Mouse (Mus musculus) lung, embryonic 16.5 days (tissue): Measurements from ENCODE around the gene Apba1. TPM values are rescaled to one million over a fixed set of nuclear protein-coding genes. Genes with fewer than 3 reads are reported as not detected.
A peak's percentile ranks its signal among the peaks of the same experiment; 100 is the strongest.

Source experiments
- ATAC-seq: fragments of 200-750 bp; cut with Nextera tagmentation; 2 replicates; pipeline ENCODE4 v1.8.0; 2017; ENCODE audit warnings: low read depth, mild to moderate bottlenecking, moderate library complexity
- H3K27ac ChIP-seq: fragments of 300-500 bp; sonication (generic); 2 replicates; pipeline ENCODE4 v1.5.1; 2014; ENCODE audit warnings: mild to moderate bottlenecking, control low read depth, low read length
- H3K27me3 ChIP-seq: fragments of 300-500 bp; sonication (generic); 2 replicates; pipeline ENCODE4 v1.6.1; 2014; ENCODE audit warnings: low read depth, low read length, mixed read lengths; ENCODE audit not compliant: control insufficient read depth, insufficient read depth
- H3K36me3 ChIP-seq: fragments of 300-500 bp; sonication (generic); 2 replicates; pipeline ENCODE4 v1.6.1; 2014; ENCODE audit warnings: low read length; ENCODE audit not compliant: control insufficient read depth, insufficient read depth
- H3K4me1 ChIP-seq: fragments of 300-500 bp; sonication (generic); replicated peaks from 2 replicates; pipeline ENCODE4 v1.6.1; 2014; ENCODE audit warnings: low read length, mixed read lengths; ENCODE audit not compliant: control insufficient read depth, insufficient read depth
- H3K4me2 ChIP-seq: fragments of 300-500 bp; sonication (generic); 2 replicates; pipeline ENCODE4 v1.6.1; 2014; ENCODE audit warnings: low read depth, low read length, control low read depth
- H3K4me3 ChIP-seq: fragments of 300-500 bp; sonication (generic); 2 replicates; pipeline ENCODE4 v1.5.1; 2014; ENCODE audit warnings: mild to moderate bottlenecking, low read length, control low read depth
- H3K9ac ChIP-seq: fragments of 300-500 bp; sonication (generic); 2 replicates; pipeline ENCODE4 v1.6.1; 2014; ENCODE audit warnings: low read length, control low read depth
- H3K9me3 ChIP-seq: fragments of 300-500 bp; sonication (generic); 2 replicates; pipeline ENCODE4 v1.6.1; 2016; ENCODE audit warnings: low read length; ENCODE audit not compliant: control insufficient read depth
- WGBS: fragments of 180-500 bp; shearing (Covaris S2); extraction: QIAGEN DNeasy Blood & Tissue Kit; methylation state at CpG from one replicate; pipeline ENCODE4 v1.1.7; 2014; 5-methylcytosine and 5-hydroxymethylcytosine counted together
- polyA plus RNA-seq: library from polyadenylated mRNA; unstranded; fragments of >200 nt; fragmentation: Nextera tagmentation; extraction: Ambion mirVana; gene quantifications from 2 replicates; pipeline ENCODE4 v1.2.1, GENCODE M21; 2015

Apba1 gene
- polyA plus RNA-seq, 1 experiment from 2014 or later, result 0.33 TPM

- no peaks in the 10 kb centered on the region for H3K27me3 ChIP-seq
- no peak overlapping the region for H3K9ac ChIP-seq
- no peak overlapping the region for H3K4me3 ChIP-seq
- H3K4me2 ChIP-seq, result no peak overlapping the region
- WGBS, result 87% methylated on average over 9 of the region's 9 CpGs
- peaks cover 18% of the 10 kb centered on the region for H3K4me1 ChIP-seq
- no peaks in the 10 kb centered on the region for H3K36me3 ChIP-seq
- H3K27ac ChIP-seq, result no peak overlapping the region; the same call in 1 of the 2 replicates
- ATAC-seq, result no peak
- no peaks in the 10 kb centered on the region; the same call in 1 of the 2 replicates for H3K9me3 ChIP-seq
Observed at GRCm38 (mm10) chr19:23966376-23966775, 207.7 kb downstream of the Apba1 start.

- Histone ChIP-seq H3K36me3 (no peaks in the 10 kb centered on the region), H3K4me1 (peaks cover 15% of the 10 kb centered on the region), H3K27ac (peak overlapping the region; percentile 55), H3K27me3 (no peaks in the 10 kb centered on the region), H3K4me3 (no peak overlapping the region), H3K4me2 (no peak overlapping the region), H3K9me3 (no peaks in the 10 kb centered on the region; the same call in 1 of the 2 replicates), H3K9ac (no peak overlapping the region)
- 21% methylated on average over 2 of the region's 2 CpGs for WGBS
- ATAC-seq, result peak; percentile 56
Observed at GRCm38 (mm10) chr19:23967156-23967555, 208.5 kb downstream of the Apba1 start.

GRCm38 (mm10) chr19:23968125-23968861 lies 209.6 kb downstream of the Apba1 start:
- H3K36me3 ChIP-seq, result no peaks in the 10 kb centered on the region
- no peaks in the 10 kb centered on the region for H3K9me3 ChIP-seq
- ATAC-seq, result peak; percentile 69
- no peaks in the 10 kb centered on the region for H3K27me3 ChIP-seq
- 52% methylated on average over 5 of the region's 5 CpGs for whole genome bisulfite sequencing
- no peak overlapping the region for H3K4me2 ChIP-seq
- H3K4me3 ChIP-seq, result no peak overlapping the region
- peaks cover 26% of the 10 kb centered on the region for H3K4me1 ChIP-seq
- no peak overlapping the region for H3K9ac ChIP-seq
- H3K27ac ChIP-seq, result peak overlapping the region; percentile 31

- Histone ChIP-seq H3K9ac (no peak overlapping the region), H3K27ac (peak overlapping the region; percentile 31), H3K4me1 (peaks cover 29% of the 10 kb centered on the region), H3K9me3 (no peaks in the 10 kb centered on the region), H3K27me3 (no peaks in the 10 kb centered on the region), H3K36me3 (no peaks in the 10 kb centered on the region), H3K4me3 (no peak overlapping the region), H3K4me2 (no peak overlapping the region)
- ATAC-seq, result no peak
- WGBS, result 46% methylated on average over 2 of the region's 2 CpGs
Observed at GRCm38 (mm10) chr19:23968862-23969225, 210.2 kb downstream of the Apba1 start.

- Histone ChIP-seq H3K9me3 (no peaks in the 10 kb centered on the region), H3K4me3 (no peak overlapping the region), H3K36me3 (0 out of 2 replicates have a peak, but pooled peaks cover 3% of the 10 kb centered on the region), H3K4me2 (no peak overlapping the region), H3K27me3 (no peaks in the 10 kb centered on the region), H3K4me1 (peaks cover 29% of the 10 kb centered on the region), H3K9ac (no peak overlapping the region), H3K27ac (no peak overlapping the region)
- 77% methylated on average over 3 of the region's 3 CpGs for WGBS
- no peak for ATAC-seq
Observed at GRCm38 (mm10) chr19:23970374-23970773, 211.7 kb downstream of the Apba1 start.

- ATAC-seq, result no peak
- Histone ChIP-seq H3K4me3 (no peak overlapping the region), H3K36me3 (0 out of 2 replicates have a peak, but pooled peaks cover 3% of the 10 kb centered on the region), H3K4me1 (peaks cover 28% of the 10 kb centered on the region), H3K27ac (no peak overlapping the region), H3K9ac (no peak overlapping the region), H3K27me3 (no peaks in the 10 kb centered on the region), H3K4me2 (no peak overlapping the region), H3K9me3 (no peaks in the 10 kb centered on the region)
- WGBS, result 92% methylated on average over 7 of the region's 7 CpGs
Observed at GRCm38 (mm10) chr19:23971391-23971790, 212.7 kb downstream of the Apba1 start.

GRCm38 (mm10) chr19:23972881-23973649 lies 214.4 kb downstream of the Apba1 start:
- H3K36me3 ChIP-seq, result 0 out of 2 replicates have a peak, but pooled peaks cover 3% of the 10 kb centered on the region
- no peak overlapping the region for H3K4me2 ChIP-seq
- H3K27me3 ChIP-seq, result no peaks in the 10 kb centered on the region
- H3K4me1 ChIP-seq, result peaks cover 15% of the 10 kb centered on the region
- peak; percentile 91 for ATAC-seq
- 54% methylated on average over 16 of the region's 16 CpGs for WGBS
- peak overlapping the region; percentile 64 for H3K27ac ChIP-seq
- no peak overlapping the region for H3K9ac ChIP-seq
- H3K9me3 ChIP-seq, result no peaks in the 10 kb centered on the region
- no peak overlapping the region for H3K4me3 ChIP-seq

- no peak overlapping the region for H3K4me2 ChIP-seq
- 0 out of 2 replicates have a peak, but pooled peaks cover 3% of the 10 kb centered on the region for H3K36me3 ChIP-seq
- 56% methylated on average over 6 of the region's 6 CpGs for WGBS
- no peaks in the 10 kb centered on the region for H3K27me3 ChIP-seq
- no peak for ATAC-seq
- H3K9ac ChIP-seq, result no peak overlapping the region
- H3K27ac ChIP-seq, result no peak overlapping the region
- H3K4me1 ChIP-seq, result peaks cover 7% of the 10 kb centered on the region
- H3K9me3 ChIP-seq, result no peaks in the 10 kb centered on the region
- H3K4me3 ChIP-seq, result no peak overlapping the region
Observed at GRCm38 (mm10) chr19:23977901-23978443, 219.3 kb downstream of the Apba1 start.

GRCm38 (mm10) chr19:23980598-23980997 lies 221.9 kb downstream of the Apba1 start:
- 55% methylated on average over 3 of the region's 3 CpGs for WGBS
- no peak for ATAC-seq
- H3K36me3 ChIP-seq, result no peaks in the 10 kb centered on the region

More at GRCm38 (mm10) chr19:23980598-23980997, 221.9 kb downstream of the Apba1 start:
- Histone ChIP-seq H3K27ac (no peak overlapping the region), H3K4me3 (no peak overlapping the region), H3K4me2 (no peak overlapping the region), H3K9ac (no peak overlapping the region), H3K9me3 (no peaks in the 10 kb centered on the region), H3K27me3 (no peaks in the 10 kb centered on the region), H3K4me1 (no peaks in the 10 kb centered on the region)
